Mouse (Mus musculus) heart, postnatal 0 days (tissue): ENCODE data around the gene Magoh. TPM values are rescaled to one million over a fixed set of nuclear protein-coding genes. Genes with fewer than 3 reads are reported as not detected.

Experiments
- ATAC-seq: fragments of 200-750 bp; cut with Nextera tagmentation; 2 replicates; pipeline ENCODE4 v1.8.0; 2017; ENCODE audit warnings: low read depth, moderate number of reproducible peaks, moderate library complexity; ENCODE audit not compliant: insufficient read depth
- DNase-seq: peaks from one replicate; pipeline ENCODE4 v3.0.0-alpha.2; 2016; ENCODE audit warnings: low spot score
- H3K27ac ChIP-seq: fragments of 300-500 bp; sonication (generic); 2 replicates; pipeline ENCODE4 v1.5.1; 2014; ENCODE audit warnings: low read depth, mild to moderate bottlenecking
- H3K27me3 ChIP-seq: fragments of 300-500 bp; sonication (generic); 2 replicates; pipeline ENCODE4 v1.6.1; 2014; ENCODE audit warnings: low read length, mixed read lengths; ENCODE audit not compliant: control insufficient read depth, insufficient read depth
- H3K36me3 ChIP-seq: fragments of 300-500 bp; sonication (generic); replicated peaks from 2 replicates; pipeline ENCODE4 v1.6.1; 2014; ENCODE audit warnings: low read length, mixed read lengths; ENCODE audit not compliant: control insufficient read depth, insufficient read depth
- H3K4me1 ChIP-seq: fragments of 300-500 bp; sonication (generic); 2 replicates; pipeline ENCODE4 v1.6.1; 2014; ENCODE audit warnings: antibody characterized with exemption; ENCODE audit not compliant: control insufficient read depth, insufficient read depth
- H3K4me2 ChIP-seq: fragments of 300-500 bp; sonication (generic); 2 replicates; pipeline ENCODE4 v1.6.1; 2014; ENCODE audit warnings: low read depth, mild to moderate bottlenecking, low read length, moderate library complexity
- H3K4me3 ChIP-seq: fragments of 300-500 bp; sonication (generic); 2 replicates; pipeline ENCODE4 v1.5.1; 2014; ENCODE audit warnings: low read depth, low read length
- H3K9ac ChIP-seq: fragments of 300-500 bp; sonication (generic); replicated peaks from 2 replicates; pipeline ENCODE4 v1.6.1; 2014; ENCODE audit warnings: low read depth, low read length, mixed read lengths
- H3K9me3 ChIP-seq: fragments of 300-500 bp; sonication (generic); replicated peaks from 2 replicates; pipeline ENCODE4 v1.6.1; 2016; ENCODE audit warnings: low read length; ENCODE audit not compliant: control insufficient read depth
- CTCF ChIP-seq: IDR thresholded peaks from 2 replicates; pipeline ENCODE4 v1.5.1; 2016; ENCODE audit warnings: antibody characterized with exemption, control low read depth, low read depth
- EP300 ChIP-seq: IDR thresholded peaks from 2 replicates; pipeline ENCODE4 v1.6.1; 2016; ENCODE audit warnings: antibody characterized with exemption, low read depth
- WGBS: fragments of 180-500 bp; shearing (Covaris S2); extraction: QIAGEN DNeasy Blood & Tissue Kit; methylation state at CpG from one replicate; pipeline ENCODE4 v1.1.7; 2014; 5-methylcytosine and 5-hydroxymethylcytosine counted together
- polyA plus RNA-seq: library from polyadenylated mRNA; unstranded; fragments of >200 nt; fragmentation: Nextera tagmentation; extraction: Ambion mirVana; gene quantifications from 2 replicates; pipeline ENCODE4 v1.2.1, GENCODE M21; 2015
- total RNA-seq: library from RNA; depleted of rRNA; stranded (reverse); fragments of >200 nt; gene quantifications from 2 replicates; pipeline ENCODE4 v1.2.3, GENCODE M21; 2014; ENCODE audit warnings: low replicate concordance

Magoh gene
- total and polyA plus RNA-seq, 2 experiments from 2014 or later: 61.5 to 86.3 TPM

DNA sequence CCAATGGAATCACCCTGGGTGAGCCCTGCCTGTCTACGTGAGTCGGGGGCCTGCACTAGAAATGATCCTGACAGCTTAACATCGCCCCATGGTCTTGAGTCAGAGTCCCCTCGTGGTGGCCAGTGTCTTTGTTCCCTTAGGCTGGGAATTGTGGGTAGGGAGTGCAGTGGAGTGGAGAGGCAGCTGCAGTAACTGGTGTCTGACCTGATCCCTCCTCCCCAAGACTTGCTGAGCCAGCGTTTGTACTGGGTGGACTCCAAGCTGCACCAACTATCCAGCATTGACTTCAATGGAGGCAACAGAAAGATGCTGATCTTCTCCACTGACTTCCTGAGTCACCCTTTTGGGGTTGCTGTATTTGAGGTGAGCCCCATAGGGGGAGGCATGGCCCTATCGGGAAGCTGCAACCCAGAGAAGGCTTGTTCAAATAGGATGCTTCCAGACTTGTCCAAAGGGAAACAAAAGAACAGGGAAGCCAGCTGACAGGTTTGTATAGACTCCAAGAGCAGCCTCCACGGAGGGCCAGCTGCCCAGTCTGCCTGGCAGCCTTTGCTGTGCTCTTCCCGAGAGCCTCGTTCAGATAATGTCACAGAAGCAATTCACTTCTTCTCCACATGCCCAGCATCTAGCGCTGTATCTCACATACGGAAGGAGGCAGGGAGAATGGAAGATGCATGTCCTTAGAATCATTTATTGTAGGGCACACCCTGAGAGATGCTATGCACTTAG is 22.4 kb upstream of the Magoh start:
- DNase-seq (no peak), ATAC-seq (no peak)
- 59% methylated on average over 11 of the region's 11 CpGs for WGBS
- no peak overlapping the region for H3K4me3 ChIP-seq
- no peaks in the 10 kb centered on the region for H3K9me3 ChIP-seq
- H3K27ac ChIP-seq: no peak overlapping the region
- H3K4me2 ChIP-seq: no peak overlapping the region
- no peaks in the 10 kb centered on the region for H3K27me3 ChIP-seq
- TF ChIP-seq EP300: no peak
- no peak for TF ChIP-seq CTCF
- no peaks in the 10 kb centered on the region for H3K36me3 ChIP-seq
- H3K4me1 ChIP-seq: no peaks in the 10 kb centered on the region
- no peak overlapping the region for H3K9ac ChIP-seq

- TF ChIP-seq EP300 (no peak), CTCF (no peak)
- no peak for ATAC-seq
- no peak overlapping the region for H3K4me3 ChIP-seq
- no peak overlapping the region for H3K9ac ChIP-seq
- no peak for DNase-seq
- no peaks in the 10 kb centered on the region for H3K27me3 ChIP-seq
- H3K4me1 ChIP-seq: no peaks in the 10 kb centered on the region
- H3K9me3 ChIP-seq: no peaks in the 10 kb centered on the region
- H3K4me2 ChIP-seq: no peak overlapping the region
- no peak overlapping the region for H3K27ac ChIP-seq
- 79% methylated on average over 7 of the region's 7 CpGs for WGBS
- H3K36me3 ChIP-seq: no peaks in the 10 kb centered on the region
These were observed 20.6 kb upstream of the Magoh start for GRCm38 (mm10) chr4:107858995-107859394.

GRCm38 (mm10) chr4:107864866-107865265 is 14.7 kb upstream of the Magoh start:
- H3K9ac ChIP-seq: no peak overlapping the region
- H3K36me3 ChIP-seq: no peaks in the 10 kb centered on the region
- 47% methylated on average over 4 of the region's 4 CpGs for WGBS
- ATAC-seq: no peak
- no peak overlapping the region for H3K4me3 ChIP-seq
- H3K4me1 ChIP-seq: no peaks in the 10 kb centered on the region
- H3K9me3 ChIP-seq: no peaks in the 10 kb centered on the region
- no peak overlapping the region for H3K4me2 ChIP-seq
- DNase-seq: no peak
- H3K27me3 ChIP-seq: no peaks in the 10 kb centered on the region
- H3K27ac ChIP-seq: no peak overlapping the region
- TF ChIP-seq EP300 (no peak), CTCF (no peak)

GRCm38 (mm10) chr4:107881631-107882030 is 2.1 kb downstream of the Magoh start:
- Histone ChIP-seq H3K4me1 (peaks cover 8% of the 10 kb centered on the region), H3K9me3 (no peaks in the 10 kb centered on the region), H3K36me3 (peaks cover 50% of the 10 kb centered on the region), H3K27ac (no peak overlapping the region), H3K4me2 (no peak overlapping the region), H3K9ac (no peak overlapping the region), H3K27me3 (no peaks in the 10 kb centered on the region), H3K4me3 (no peak overlapping the region)
- 91% methylated on average over 1 of the region's 1 CpGs for WGBS
- DNase-seq (no peak), ATAC-seq (no peak)
- TF ChIP-seq EP300 (no peak), CTCF (no peak)

DNA sequence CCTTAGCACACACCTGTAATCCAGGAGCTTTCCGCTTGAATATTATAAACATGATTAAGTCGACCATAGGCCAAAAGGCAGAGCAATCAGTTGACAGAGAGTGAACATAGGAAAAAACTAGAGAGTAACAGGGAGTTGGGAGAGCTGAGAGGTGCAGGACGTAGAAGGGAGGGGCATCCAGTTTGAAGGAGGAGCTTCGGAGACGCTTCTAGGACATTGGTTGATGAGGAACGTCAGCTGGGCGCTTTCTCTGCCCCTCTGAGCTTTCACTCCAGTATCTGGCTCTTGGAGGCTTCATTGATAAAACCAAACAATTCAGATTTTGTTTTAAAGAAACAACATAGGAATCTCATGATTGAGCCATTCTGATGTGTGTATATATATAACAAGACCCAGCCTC is 6.8 kb downstream of the Magoh start:
- no peak overlapping the region for H3K4me2 ChIP-seq
- H3K27ac ChIP-seq: no peak overlapping the region
- H3K9ac ChIP-seq: no peak overlapping the region
- TF ChIP-seq CTCF: no peak
- no peak for TF ChIP-seq EP300
- H3K9me3 ChIP-seq: no peaks in the 10 kb centered on the region
- DNase-seq: no peak
- peaks cover 7% of the 10 kb centered on the region; the same call in 1 of the 2 replicates for H3K4me1 ChIP-seq
- no peak for ATAC-seq
- no peak overlapping the region for H3K4me3 ChIP-seq
- H3K27me3 ChIP-seq: no peaks in the 10 kb centered on the region
- peaks cover 50% of the 10 kb centered on the region for H3K36me3 ChIP-seq
- 82% methylated on average over 7 of the region's 7 CpGs for WGBS

DNA sequence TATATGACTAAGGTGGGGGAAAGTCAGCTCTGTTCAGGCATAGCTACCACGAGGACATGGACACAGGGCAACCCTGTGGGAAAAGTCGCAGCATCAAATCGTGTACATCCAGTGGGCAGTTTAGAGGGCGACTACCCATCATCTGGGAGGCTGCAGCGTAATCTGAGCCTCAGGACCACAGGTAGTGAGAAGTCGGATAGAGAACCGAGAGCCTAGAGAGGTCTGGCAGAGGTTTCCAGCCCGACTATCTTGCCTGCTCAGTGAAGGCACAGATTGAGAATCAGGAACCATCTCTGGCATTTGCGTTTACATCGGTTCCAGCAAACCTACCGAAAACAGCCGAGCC is 9.8 kb downstream of the Magoh start:
- peaks cover 37% of the 10 kb centered on the region for H3K36me3 ChIP-seq
- DNase-seq (no peak), ATAC-seq (peak; percentile 12; the same call in 1 of the 2 replicates)

More for the DNA sequence above, 9.8 kb downstream of the Magoh start:
- no peak for TF ChIP-seq EP300
- Histone ChIP-seq H3K27me3 (no peaks in the 10 kb centered on the region), H3K9me3 (no peaks in the 10 kb centered on the region), H3K9ac (peak overlapping the region; percentile 52), H3K4me3 (peak overlapping the region; percentile 68), H3K27ac (peak overlapping the region; percentile 74), H3K4me1 (peaks cover 7% of the 10 kb centered on the region; the same call in 1 of the 2 replicates), H3K4me2 (peak overlapping the region; percentile 70)
- WGBS: under 1% methylated on average over 12 of the region's 12 CpGs
